Mouse (Mus musculus): Measurements from ENCODE around the gene C1ql1. TPM values are rescaled to one million over a fixed set of nuclear protein-coding genes. Genes with fewer than 3 reads are reported as not detected.

The C1ql1 gene
- polyA plus RNA-seq, 1 experiment from 2014 or later: 14.3 TPM

DNA sequence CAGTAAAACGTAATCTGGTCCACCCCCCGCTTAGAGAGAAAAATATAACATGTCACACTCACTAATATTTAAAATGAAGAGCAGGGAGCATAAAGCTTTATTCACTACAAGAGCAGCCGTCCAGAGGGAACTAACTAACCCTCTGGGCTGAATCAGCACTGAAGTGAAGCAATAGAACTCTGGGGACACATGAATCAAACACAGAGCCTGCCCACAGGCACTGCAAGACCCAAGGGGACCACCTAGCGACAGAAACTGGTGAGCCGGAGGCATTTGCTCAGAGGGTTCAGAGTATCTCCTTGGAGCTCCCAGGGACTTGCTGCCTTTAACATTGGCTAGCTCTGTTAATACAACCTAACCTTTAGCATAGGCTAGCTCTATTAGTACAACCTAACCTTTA, 56.4 kb downstream of the C1ql1 start:
- Histone ChIP-seq H3K4me3 (replicated peaks; ENCODE audit: low read depth, low read length) (no peak overlapping the region), H3K36me3 (ENCODE audit: control insufficient read depth, insufficient read depth, low read length) (no peaks in the 10 kb centered on the region), H3K27ac (replicated peaks; ENCODE audit: low read depth, low read length) (no peak overlapping the region), H3K9me3 (ENCODE audit: control insufficient read depth, low read length) (no peaks in the 10 kb centered on the region), H3K4me2 (ENCODE audit: low read length) (no peak overlapping the region), H3K27me3 (ENCODE audit: control insufficient read depth, insufficient read depth, low read length) (peaks cover 30% of the 10 kb centered on the region), H3K4me1 (ENCODE audit: control insufficient read depth, insufficient read depth, low read length) (0 out of 2 replicates have a peak, but pooled peaks cover 5% of the 10 kb centered on the region), H3K9ac (replicated peaks; ENCODE audit: low read length) (no peak overlapping the region)
- no peak for ATAC-seq (ENCODE audit: low FRiP score, low TSS enrichment)
- 69% methylated on average over 5 of the region's 5 CpGs for WGBS
- no peak for DNase-seq

Other genes starting within 250 kb of the C1ql1 start
- gene Ccdc43, start 248.9 kb downstream of the C1ql1 start, polyA plus RNA-seq (2014; fragmentation: Nextera tagmentation; extraction: Ambion mirVana): 38.8 and 42.4 TPM in 2 replicates
- 18.2 and 24.1 TPM in 2 replicates for gene Adam11, start 185.2 kb downstream of the C1ql1 start, polyA plus RNA-seq (2014; fragmentation: Nextera tagmentation; extraction: Ambion mirVana)
- 32.0 and 33.9 TPM in 2 replicates for gene Gjc1, start 127.0 kb downstream of the C1ql1 start, polyA plus RNA-seq (2014; fragmentation: Nextera tagmentation; extraction: Ambion mirVana)
- 5.4 and 9.6 TPM in 2 replicates for gene Higd1b, start 110.8 kb downstream of the C1ql1 start, polyA plus RNA-seq (2014; fragmentation: Nextera tagmentation; extraction: Ambion mirVana)
- gene Eftud2, start 65.7 kb downstream of the C1ql1 start, polyA plus RNA-seq (2014; fragmentation: Nextera tagmentation; extraction: Ambion mirVana): 111 and 150 TPM in 2 replicates
- gene Ccdc103, start 65.5 kb downstream of the C1ql1 start, polyA plus RNA-seq (2014; fragmentation: Nextera tagmentation; extraction: Ambion mirVana): 2.1 and 2.4 TPM in 2 replicates
- gene Fam187a, start 61.5 kb downstream of the C1ql1 start, polyA plus RNA-seq (2014; fragmentation: Nextera tagmentation; extraction: Ambion mirVana): not detected in 2 replicates
- 0.26 TPM in 1 of 2 replicates, not detected in the other for gene Gfap, start 45.8 kb downstream of the C1ql1 start, polyA plus RNA-seq (2014; fragmentation: Nextera tagmentation; extraction: Ambion mirVana)
- 1.9 TPM in 2 replicates for gene Kif18b, start 21.6 kb downstream of the C1ql1 start, polyA plus RNA-seq (2014; fragmentation: Nextera tagmentation; extraction: Ambion mirVana)
- 30.7 and 38.0 TPM in 2 replicates for gene Nmt1, start 81.5 kb upstream of the C1ql1 start, polyA plus RNA-seq (2014; fragmentation: Nextera tagmentation; extraction: Ambion mirVana)
- gene Dcakd, start 81.6 kb upstream of the C1ql1 start, polyA plus RNA-seq (2014; fragmentation: Nextera tagmentation; extraction: Ambion mirVana): 183 and 209 TPM in 2 replicates
- gene Plcd3, start 155.0 kb upstream of the C1ql1 start, polyA plus RNA-seq (2014; fragmentation: Nextera tagmentation; extraction: Ambion mirVana): 0.92 and 1.8 TPM in 2 replicates
- 8.0 and 8.4 TPM in 2 replicates for gene Acbd4, start 155.0 kb upstream of the C1ql1 start, polyA plus RNA-seq (2014; fragmentation: Nextera tagmentation; extraction: Ambion mirVana)
- gene Hexim1, start 169.5 kb upstream of the C1ql1 start, polyA plus RNA-seq (2014; fragmentation: Nextera tagmentation; extraction: Ambion mirVana): 3.9 and 5.9 TPM in 2 replicates
- gene Hexim2, start 185.7 kb upstream of the C1ql1 start, polyA plus RNA-seq (2014; fragmentation: Nextera tagmentation; extraction: Ambion mirVana): 22.9 and 24.7 TPM in 2 replicates
- 4.3 and 5.2 TPM in 2 replicates for gene Fmnl1, start 224.4 kb upstream of the C1ql1 start, polyA plus RNA-seq (2014; fragmentation: Nextera tagmentation; extraction: Ambion mirVana)